Mouse (Mus musculus) layer of hippocampus, postnatal 36 days (tissue): ENCODE measurements at regions not wholly inside any gene's neighbourhood (a gene's known extent, or its start where the extent isn't known, plus 50 kb on each side); places are given as distances from the start of the nearest gene placed in this dataset.
A peak's percentile ranks its signal among the peaks of the same experiment; 100 is the strongest.
"Not testable (repeated sequence)": the region's sequence is repeated elsewhere in the genome, so short reads cannot be mapped to it uniquely, and the experiment has no call there.

ENCODE experiments used
- DNase-seq, 2 experiments: peaks; one replicate each; pipeline ENCODE4 v3.0.0; 2022

DNA sequence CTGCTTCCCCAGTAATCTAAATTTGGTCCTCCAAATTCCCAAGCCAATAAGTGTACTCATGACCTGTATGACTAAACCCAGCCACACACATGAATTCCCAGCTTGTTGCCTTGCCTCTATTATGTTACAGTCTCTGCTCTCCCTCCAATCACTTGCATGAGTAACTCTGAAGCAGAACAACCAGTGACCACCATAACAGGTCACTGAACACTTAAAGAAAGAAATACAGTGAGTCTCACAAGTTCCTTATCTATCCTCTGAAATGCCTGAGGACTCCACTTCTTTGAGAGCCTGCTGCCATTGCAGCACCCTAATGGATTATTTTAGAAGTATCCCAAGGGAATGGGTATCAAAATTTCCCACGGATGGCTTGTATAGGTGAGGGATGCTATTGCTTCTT, 909.7 kb downstream of the Sorcs3 start:
- no peak for DNase-seq

DNA sequence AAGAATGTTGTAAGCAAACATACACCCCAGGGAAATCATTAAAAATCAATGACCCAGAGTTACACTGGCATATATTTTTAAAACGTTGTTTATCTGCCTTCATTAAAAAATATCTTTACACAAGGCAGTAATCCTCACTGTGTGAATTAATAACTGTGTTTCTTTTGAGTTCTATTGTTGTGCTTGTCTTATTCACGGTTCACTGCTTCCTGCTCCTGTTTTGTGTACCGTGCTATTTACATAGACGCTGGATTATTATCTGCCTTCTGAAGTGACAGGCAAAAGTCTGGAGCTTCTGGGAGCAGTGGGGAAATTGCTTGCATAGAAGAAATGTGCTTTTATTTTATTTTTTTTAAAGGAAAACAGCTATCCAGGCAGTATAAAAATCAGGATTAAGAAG, 925.8 kb downstream of the Sorcs3 start:
- no peak for DNase-seq

DNA sequence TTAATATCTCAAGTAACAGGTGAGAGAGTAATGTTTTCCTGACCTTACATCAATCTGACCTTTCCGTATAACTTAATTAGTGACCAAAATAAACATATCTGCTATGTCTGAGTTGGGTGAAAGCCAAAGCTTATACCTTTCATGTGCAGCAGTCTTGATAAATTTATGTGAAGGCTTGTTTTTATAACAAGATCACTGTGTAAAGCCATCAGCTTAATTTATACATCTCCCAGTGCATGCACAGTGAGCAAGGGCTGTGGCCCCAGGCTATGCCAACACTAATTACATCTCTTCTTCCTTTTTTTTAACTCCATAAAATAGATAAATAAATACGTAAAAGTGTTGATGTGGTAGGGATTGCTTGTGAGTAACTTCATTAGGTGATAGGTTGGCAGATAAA, 966.3 kb downstream of the Sorcs3 start:
- no peak for DNase-seq

DNA sequence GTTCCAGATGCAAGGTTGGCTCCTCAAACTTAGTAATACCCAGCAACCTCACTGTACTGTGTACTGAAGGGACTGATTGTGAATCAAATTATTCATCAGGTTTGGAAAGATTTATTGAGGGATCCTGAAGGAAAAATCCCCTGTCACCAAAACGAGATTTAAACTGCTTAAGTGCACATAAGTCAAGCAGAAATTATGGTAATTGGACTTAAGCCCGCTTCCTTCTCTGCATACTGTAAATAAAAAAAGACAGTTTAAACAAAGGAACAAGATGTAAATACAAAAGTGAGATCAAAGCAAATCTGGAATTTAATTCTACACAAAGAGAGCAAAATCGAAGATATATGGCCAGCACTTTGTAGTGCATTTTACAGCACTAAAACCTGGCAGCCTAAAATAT, 1002.1 kb downstream of the Sorcs3 start:
- no peak for DNase-seq

DNA sequence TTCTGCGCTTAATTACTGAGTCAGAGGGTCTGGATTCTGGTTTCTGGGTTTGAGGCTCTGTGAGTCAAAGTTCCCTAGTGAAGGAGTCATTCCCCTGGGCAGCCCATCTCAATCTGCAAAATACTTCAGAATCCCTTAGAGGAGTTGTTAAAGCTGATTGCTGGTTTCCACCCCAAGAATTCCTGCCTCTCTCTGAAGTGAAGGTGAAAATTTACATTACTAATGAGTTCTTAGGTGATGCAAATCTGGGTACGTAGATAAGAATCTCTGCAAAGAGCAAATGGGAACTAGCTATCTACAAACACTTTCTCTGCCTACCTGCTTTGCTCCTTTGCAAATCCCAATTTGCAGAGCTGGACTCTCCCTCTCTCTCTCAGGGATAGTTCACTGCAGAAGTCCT, 1036.8 kb downstream of the Sorcs3 start:
- no peak for DNase-seq

DNA sequence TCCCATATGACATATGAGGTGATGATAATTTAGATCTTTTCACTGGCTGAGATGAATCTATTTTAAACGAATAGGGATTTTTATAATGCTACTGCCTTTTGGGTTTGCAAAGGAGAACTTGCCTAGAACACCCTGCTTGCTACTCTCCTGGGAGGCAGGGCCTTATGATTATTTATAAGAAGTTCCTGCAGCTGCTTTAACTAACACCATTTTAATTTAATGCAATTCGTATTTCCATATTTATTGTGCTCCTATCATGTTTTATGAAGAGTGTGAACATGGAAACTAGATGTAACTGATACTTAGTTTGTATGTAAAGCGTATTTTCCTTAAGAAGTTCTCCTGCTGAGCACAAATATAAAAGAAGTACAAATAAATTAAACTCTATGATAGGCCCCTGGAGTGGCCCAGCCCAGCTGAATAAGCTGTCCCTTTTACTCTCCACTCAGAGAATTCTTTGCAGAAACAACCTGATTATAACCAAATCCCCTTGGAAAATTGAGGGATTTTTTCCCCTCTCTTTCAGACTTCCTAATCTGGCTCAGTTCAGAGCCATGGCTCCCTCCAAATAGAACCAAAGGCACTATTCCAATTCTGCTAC, 1039.4 kb downstream of the Sorcs3 start:
- no peak for DNase-seq

DNA sequence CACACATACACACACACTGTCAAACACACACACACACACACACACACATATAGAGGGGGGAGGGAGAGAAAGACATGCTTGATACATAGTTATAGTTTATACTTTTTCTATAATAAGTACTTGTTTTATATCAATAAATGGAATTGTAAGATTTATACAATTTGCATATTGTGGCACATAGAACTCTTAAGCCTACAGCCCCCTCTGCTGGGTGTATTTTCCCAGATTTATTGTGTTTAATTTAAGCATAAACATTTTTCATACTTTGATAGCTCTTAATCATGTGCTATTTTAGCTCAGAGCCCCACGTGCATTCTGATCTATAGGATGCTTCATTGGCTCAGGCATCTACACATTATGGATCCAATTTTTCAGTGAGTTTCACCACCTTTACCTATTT, 1058.8 kb downstream of the Sorcs3 start:
- DNase-seq, result no peak

DNA sequence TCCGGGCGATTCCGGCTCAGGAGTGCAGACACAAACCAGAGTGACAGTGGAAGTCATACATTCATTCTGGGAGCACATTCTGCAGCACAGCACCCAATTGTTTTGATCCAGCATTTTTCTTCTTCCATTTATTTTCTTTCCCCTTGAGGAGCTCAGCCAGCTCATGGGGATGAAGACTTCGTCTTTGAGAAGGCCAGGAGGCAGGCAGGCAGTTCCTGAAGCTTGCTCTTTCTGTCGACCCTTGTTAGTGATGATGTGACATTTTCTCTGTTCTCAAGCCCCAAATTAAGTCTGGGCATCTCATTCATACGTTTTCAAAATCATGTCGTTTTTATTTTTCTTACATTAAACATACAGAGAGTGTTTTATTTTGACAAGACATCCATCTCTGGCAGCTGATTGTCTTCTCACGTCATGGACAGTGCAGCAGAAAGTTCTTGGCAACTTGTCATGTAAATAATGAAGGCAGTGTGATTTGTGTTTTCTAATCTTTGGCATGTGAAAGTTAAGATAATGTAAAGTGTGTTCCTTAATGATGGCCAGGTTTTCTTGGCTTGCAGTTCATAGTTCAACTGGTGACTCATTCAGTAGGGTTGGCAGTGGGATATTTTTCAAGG, 1062.1 kb downstream of the Sorcs3 start:
- no peak for DNase-seq

DNA sequence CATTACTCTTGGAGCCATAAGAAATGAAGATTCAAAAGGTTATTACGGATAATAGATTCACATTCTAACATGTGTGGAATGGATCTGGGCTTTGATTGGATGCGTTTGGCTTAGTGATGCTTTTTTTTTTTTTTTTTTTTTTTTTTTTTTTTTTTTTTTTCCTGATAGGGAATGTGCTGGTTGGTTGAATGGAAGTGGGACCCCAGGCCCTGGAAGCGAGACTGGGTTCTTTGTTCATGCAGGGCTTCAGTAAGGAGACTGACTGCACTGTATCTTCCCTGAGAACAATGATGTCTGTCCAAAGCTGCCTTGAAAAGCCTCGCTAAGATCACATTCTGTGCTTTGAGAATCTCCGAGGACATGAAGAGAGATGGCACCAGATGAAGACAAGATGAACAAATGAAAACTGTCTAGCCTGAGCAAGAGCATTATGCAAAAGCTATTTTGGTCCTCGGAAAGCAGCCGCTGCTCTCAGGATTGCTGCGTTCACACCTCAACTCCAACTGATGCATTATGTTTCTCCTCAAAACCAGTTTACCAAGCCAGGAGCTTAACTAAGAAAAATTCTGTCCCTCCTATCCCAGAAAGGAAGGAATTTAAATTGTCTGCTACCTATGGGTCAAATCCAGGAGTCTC, 1076.9 kb downstream of the Sorcs3 start:
- DNase-seq, result no peak

DNA sequence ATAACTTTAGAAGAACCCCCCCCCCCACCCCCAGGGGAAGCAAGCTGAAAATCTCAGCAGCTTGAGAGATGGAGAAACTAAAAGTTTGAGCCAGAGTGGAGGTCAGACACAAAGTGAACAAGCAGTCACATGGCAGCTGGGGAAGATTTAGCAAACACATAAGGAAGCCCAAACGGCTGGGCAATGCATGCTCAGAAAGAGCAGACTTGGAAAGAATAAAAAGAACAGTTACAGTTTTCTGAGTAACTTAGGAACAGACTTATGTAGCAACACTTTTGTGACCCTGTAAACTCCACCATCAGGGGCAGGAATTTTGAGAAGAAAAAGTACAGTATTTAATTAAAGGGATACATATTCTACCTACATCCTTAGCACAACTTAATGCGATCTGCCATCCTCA, 1089.2 kb downstream of the Sorcs3 start:
- DNase-seq, result no peak

DNA sequence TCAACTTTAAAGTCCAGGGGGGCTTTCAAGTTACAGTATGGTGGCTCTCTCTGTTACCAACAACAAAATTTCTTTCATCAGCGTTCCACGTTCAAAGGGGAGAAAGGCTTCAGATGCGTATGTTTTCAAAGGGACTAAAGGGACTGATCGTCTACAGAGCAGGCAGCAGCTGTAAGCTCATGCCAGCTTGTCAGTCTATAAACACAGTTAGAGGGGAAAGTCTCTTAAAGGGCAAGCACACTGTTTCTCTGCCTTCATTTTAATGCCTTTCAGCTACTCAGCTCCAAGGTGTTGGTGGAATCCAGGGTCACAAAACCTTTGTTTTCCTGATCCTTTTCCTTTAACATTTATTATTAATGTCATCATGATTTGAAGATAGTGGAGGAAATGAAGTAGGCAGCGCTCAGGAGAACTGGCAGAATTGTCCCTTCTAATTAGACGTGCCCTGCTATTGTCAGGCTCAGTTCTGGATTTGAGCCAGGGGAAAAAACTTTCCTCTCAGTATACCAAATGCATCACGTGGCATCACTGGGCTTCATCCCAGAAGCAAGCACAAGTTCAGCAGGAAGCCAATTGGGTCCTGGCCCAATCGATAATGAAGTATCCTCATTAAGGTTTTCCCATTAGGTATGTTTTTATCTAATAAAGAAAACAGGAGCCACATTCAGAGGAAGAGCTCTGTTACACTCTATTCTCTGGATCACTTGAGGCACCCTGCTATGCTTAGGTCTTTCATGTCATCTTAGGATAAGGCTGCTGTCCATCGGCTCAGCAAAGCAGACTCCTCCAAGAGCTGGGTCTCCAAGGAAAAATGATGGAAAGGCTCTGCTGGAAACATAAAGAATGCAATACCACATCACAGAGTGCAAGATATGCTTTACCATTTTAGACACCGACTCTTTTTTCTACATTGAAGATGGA, 1093.8 kb downstream of the Sorcs3 start:
- peak in 1 of 2 experiments; percentile 7 for DNase-seq

DNA sequence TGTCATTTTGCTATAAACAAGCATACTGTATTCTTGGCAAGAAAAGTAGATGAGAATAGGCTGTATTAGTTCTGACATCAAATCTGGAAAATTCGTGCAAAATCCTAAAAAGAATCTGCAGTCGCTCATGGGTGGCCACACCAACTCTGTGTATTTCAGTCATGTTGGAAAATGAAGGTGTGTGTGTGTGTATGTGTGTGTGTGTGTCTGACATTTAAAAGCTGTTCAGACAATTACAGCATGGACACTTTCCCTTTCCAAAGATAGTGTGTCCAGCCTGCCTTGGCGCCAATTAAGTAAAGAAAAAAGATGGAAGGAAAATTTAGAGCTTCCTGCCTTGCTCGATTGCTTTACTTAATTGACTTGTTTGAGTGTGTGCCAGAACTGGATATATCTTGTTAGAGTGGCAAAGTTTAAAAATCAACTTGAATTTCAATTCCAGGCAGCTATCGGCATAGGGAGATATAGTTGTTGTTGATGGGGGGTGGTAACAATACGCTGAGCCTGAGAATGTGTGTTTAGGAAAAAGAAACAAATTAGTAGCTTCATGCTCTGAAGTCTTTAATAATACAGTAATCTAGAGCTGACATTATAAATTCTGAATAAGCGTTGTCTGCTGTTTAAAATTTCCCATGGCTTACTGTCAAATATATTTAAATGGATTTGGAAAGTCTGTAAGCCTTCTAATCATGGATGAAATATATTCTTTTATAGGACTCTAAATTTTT, 1095.7 kb downstream of the Sorcs3 start:
- DNase-seq, result no peak

DNA sequence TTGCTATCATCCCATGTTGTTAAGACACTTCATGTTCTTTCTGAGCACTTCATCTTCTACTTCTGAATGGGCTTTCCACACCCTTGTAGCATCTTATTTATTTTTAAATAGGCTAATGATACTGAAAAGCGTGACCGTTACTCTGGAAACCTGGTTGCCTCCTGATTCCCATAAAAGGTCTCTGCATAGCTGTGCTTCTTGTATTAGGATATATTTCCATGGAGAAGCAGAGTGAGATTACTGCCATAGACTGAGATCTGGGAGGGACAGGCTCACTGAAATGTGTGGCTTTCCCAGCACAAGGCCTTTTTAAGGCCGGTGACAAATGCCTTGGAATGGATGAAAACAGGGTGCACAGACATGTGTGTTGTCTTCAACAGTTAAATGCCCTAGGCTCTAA, 1100.0 kb downstream of the Sorcs3 start:
- no peak for DNase-seq

DNA sequence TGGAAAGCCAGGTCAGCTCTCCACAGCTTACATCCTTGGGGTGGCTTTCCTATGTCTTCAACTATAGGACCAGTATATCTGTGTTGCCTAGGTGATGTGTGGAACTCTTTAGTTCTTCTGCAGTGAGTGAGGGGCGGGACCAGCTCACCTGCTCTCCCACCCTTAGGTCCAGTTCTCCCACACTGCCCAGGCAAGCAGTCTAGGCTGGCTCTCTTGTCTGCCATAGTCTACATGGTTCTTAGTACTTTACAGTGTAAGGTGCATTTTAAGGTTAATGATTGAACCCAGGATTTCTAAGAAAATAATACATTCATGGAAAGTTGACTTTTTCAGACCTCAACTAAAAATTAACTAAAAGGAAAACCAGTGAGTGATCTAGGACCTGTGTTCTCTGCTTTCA, 1108.4 kb downstream of the Sorcs3 start:
- no peak for DNase-seq

DNA sequence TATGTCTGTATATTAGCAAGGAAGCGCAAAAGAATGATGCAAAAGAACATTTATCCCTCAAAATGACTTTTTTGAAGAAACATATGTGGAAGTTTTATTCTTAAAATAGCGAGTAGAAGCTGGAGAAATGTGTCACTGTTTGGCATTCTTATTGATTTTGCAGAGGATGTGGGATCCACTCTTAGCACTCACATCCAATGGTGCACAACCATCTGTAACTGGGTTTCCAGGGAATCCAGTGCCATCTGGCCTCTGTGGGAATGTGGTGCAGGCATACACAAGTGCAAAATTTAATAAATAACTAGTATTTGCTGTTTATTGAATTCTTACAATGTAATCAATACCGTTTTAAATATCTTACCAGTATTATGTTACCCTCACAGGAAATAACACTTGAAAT, 1153.8 kb downstream of the Sorcs3 start:
- peak; percentile 43 for DNase-seq

DNA sequence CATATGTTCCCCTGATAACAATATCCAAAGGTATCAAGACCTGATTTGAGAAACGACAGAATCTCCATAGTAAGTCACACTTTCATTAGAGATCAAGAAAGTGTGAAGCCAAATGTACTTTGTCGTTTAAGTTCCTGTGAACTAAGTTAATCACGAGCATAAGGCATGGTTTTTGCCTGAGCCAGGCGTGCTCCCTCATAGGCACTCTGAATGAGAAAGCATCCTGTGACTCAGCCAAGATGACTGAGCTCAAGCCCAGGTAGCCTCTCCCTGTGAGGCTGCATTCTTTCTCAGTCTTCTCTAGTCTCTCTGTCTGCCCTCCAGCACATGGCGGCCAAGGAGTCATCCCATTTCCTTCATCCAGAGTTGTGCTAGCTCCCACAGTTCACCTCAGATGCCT, 1154.9 kb downstream of the Sorcs3 start:
- no peak for DNase-seq

DNA sequence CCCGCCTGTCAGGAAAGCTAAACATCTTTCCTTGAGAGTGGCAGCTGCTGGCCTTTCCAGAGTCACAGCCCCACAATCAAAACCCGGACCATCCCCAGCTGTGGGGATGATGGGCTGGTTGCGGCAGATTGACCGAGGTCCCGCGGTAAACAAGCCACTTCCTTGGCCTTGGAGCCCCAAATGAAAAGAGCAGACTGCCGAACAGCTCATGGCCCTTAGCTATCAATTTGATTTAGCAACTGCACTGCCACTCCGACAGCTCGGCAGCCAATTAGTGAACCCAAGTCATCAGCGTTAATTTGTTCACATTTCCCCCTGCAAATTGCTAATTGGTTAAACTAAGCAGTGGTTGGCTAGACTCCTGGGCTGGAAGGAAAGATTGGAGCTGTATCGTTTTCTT, 1155.3 kb downstream of the Sorcs3 start:
- not testable (repeated sequence) for DNase-seq

DNA sequence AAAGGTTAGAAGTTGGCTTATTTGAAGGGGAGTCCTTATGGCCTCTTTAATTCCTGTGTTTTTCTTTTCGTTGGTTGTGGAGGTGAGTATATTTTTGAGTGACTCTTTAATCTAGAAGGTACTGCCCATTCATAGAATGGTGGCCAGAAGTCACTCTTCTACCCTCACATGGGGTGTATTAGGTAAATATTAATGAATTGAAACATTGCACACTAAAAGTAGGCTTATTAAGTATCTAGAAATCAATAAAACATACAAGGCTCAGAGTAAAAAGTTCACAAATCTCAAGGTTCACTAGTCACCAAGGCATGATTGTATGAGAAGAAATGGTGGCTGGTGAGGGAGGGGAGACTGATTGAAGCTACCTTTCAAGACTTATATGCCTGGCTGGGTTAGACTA, 1167.1 kb downstream of the Sorcs3 start:
- no peak for DNase-seq

DNA sequence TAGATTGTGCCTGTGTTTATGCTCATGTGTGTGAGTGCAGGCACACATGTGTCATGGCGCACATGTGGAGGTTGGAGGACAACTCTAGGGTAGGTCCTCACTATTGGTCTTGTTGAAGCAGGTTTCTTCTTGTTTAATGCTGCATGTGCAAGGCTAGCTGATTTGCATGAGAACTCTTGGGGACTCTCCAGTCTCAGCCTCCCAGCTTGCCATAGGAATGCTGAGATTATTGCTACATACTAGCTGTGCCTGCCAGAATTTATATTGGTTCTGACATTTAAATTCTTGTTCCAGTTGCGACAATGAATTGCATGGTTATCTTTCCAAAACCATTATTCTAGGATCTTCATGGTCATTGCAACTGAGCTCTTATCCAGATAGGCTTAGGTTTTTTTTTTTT, 1168.5 kb downstream of the Sorcs3 start:
- DNase-seq, result no peak

DNA sequence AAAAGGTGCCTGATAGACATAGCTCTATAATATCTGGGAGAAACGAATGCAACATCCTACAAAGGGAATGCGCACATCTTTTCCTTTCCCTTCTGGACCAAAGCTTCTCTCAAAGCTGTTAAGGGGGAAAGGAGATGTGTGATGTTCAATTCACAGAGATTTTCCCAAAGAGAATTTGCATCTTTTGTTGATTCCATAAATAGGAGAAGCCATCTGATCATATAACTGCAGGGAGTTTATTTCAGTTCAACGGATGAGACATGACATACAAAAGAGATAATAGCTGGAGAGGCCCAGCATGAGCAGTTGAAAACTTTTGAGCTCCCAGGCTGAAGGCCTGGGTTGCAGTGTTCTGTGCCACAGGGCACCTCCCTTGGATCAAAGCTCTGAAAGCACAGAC, 1169.1 kb downstream of the Sorcs3 start:
- no peak for DNase-seq

DNA sequence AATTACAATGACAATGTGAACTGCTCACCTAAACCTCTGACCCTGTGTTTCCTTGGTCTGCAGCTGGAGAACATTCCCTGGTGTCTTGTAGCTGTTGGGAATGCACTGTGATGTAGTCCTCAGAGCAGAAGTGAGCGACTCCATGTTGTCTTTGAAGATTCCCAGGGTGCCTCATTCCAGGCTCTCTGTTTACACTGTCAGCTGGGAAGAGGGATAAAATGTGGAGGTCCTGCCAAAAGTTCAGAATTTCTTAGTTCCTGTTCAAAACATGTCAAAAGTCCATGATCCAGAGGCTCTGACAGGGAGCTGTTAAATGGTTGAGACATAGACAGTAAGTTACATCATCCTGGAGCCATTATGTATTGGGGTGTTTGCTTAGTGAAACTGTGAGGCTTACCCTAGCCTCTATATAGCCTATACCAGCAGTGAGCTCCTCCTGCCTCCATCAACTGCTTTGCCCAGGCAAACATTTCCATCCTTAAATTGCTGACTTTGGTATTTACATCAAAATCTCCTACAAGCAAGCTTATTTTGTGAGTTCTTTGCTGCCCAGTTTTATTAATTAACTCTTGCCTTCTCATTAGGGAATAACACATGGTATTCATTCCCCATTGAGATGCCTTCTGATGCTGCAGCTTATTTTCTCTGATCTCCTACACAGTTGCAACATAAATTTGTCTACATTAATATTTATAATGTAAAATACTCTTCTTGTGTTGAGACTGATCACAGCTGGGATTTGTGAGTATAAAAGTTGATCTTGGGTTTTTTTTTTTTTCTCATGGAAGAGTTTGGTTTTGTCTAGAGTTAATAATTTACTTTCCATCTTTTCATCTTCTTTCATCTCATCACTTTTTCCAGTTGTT, 1170.2 kb downstream of the Sorcs3 start:
- no peak for DNase-seq

DNA sequence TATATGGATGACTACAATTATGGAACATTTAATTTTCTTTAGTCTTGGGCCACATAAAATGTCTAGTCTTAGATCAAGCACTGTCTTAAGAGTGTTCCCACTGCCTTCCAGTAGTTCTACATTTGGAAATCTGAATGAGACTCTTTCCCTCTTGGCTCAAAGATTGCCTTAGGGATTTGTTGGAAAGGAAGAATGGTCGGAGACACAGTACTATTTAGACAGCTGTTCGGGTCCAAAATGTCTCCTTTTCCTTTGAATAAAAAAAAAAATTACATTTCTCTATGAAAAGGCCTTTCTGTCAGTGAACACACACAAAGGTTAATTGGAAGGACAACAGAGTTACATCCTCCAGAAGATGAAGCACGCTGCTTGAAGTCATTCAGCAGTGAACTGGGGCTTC, 1173.8 kb downstream of the Sorcs3 start:
- no peak for DNase-seq
